Mouse (Mus musculus): ENCODE results near the gene Serpinb6a.

DNA sequence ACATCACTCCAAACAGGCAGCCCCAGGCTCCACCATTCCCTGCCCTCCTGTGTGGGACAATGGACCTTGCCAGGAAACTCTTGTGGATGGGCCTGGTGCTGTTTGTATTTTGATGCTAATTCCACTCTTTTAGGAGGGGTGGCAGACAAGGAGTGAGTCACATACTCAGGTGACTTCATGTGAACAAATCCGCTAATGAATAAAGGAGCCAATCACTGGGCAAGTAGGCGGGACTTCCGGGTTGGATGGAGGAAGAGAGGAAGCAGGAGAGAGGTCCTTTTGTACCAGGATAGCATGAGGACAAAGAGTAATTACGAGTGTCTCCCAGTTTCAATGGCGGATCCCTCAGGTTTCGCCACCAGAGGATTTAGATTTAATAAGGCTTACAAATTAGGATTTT lies 81.6 kb downstream of the Serpinb6a start:
- TF ChIP-seq CTCF (conservative IDR thresholded peaks at IDR 0.05; ENCODE audit: low read length), result no peak
- TF ChIP-seq POU5F1 (IDR thresholded peaks at IDR 0.05; ENCODE audit: borderline replicate concordance, low read length), result 0 out of 2 replicates have a peak, but pooled peaks have one; percentile 11
- peak; percentile 40; the same call in 1 of the 2 replicates for TF ChIP-seq NANOG (IDR thresholded peaks at IDR 0.05; ENCODE audit: borderline replicate concordance, low read length)
